Mouse (Mus musculus) hindbrain, embryonic 16.5 days (tissue): Measurements from ENCODE around the gene Lyst. TPM values are rescaled to one million over a fixed set of nuclear protein-coding genes. Genes with fewer than 3 reads are reported as not detected.
"Not testable (repeated sequence)": the region's sequence is repeated elsewhere in the genome, so short reads cannot be mapped to it uniquely, and the experiment has no call there.

Experiments
- ATAC-seq: fragments of 200-750 bp; cut with Nextera tagmentation; 2 replicates; pipeline ENCODE4 v1.8.0; 2017; ENCODE audit warnings: moderate TSS enrichment, moderate library complexity
- H3K27ac ChIP-seq: fragments of 300-500 bp; sonication (generic); 2 replicates; pipeline ENCODE4 v1.5.1; 2014; ENCODE audit warnings: low read depth, mild to moderate bottlenecking, control low read depth, low read length, moderate library complexity
- H3K27me3 ChIP-seq: fragments of 300-500 bp; sonication (generic); replicated peaks from 2 replicates; pipeline ENCODE4 v1.6.1; 2014; ENCODE audit warnings: low read length; ENCODE audit not compliant: control insufficient read depth, insufficient read depth
- H3K36me3 ChIP-seq: fragments of 300-500 bp; sonication (generic); 2 replicates; pipeline ENCODE4 v1.6.1; 2014; ENCODE audit warnings: mild to moderate bottlenecking, low read length, moderate library complexity, mixed read lengths; ENCODE audit not compliant: control insufficient read depth, insufficient read depth
- H3K4me1 ChIP-seq: fragments of 300-500 bp; sonication (generic); 2 replicates; pipeline ENCODE4 v1.6.1; 2014; ENCODE audit warnings: low read depth, low read length; ENCODE audit not compliant: control insufficient read depth, insufficient read depth
- H3K4me2 ChIP-seq: fragments of 300-500 bp; sonication (generic); 2 replicates; pipeline ENCODE4 v1.6.1; 2014; ENCODE audit warnings: mild to moderate bottlenecking, low read length, control low read depth, moderate library complexity
- H3K4me3 ChIP-seq: fragments of 300-500 bp; sonication (generic); 2 replicates; pipeline ENCODE4 v1.5.1; 2014; ENCODE audit warnings: mild to moderate bottlenecking, low read length, control low read depth, moderate library complexity
- H3K9ac ChIP-seq: fragments of 300-500 bp; sonication (generic); 2 replicates; pipeline ENCODE4 v1.6.1; 2014; ENCODE audit warnings: low read depth, mild to moderate bottlenecking, control low read depth, low read length, moderate library complexity
- H3K9me3 ChIP-seq: fragments of 300-500 bp; sonication (generic); 2 replicates; pipeline ENCODE4 v1.6.1; 2014; ENCODE audit warnings: mild to moderate bottlenecking, low read length, moderate library complexity; ENCODE audit not compliant: control insufficient read depth
- WGBS: fragments of 180-500 bp; shearing (Covaris S2); extraction: QIAGEN DNeasy Blood & Tissue Kit; methylation state at CpG from one replicate; pipeline ENCODE4 v1.1.7; 2014; 5-methylcytosine and 5-hydroxymethylcytosine counted together
- polyA plus RNA-seq: library from polyadenylated mRNA; unstranded; fragments of >200 nt; fragmentation: Nextera tagmentation; extraction: Ambion mirVana; gene quantifications from 2 replicates; pipeline ENCODE4 v1.2.1, GENCODE M21; 2015

Gene Lyst
- polyA plus RNA-seq, 1 experiment from 2014 or later, result 4.2 TPM

- Histone ChIP-seq H3K36me3 (peaks cover 4% of the 10 kb centered on the region; the same call in 1 of the 2 replicates), H3K27me3 (no peaks in the 10 kb centered on the region), H3K9ac (no peak overlapping the region), H3K4me3 (no peak overlapping the region), H3K9me3 (no peaks in the 10 kb centered on the region), H3K4me2 (no peak overlapping the region), H3K4me1 (no peaks in the 10 kb centered on the region), H3K27ac (no peak overlapping the region)
- WGBS, result 65% methylated on average over 6 of the region's 6 CpGs
- ATAC-seq, result no peak
Measured at GRCm38 (mm10) chr13:13681642-13682041, 91.4 kb downstream of the Lyst start.

- H3K4me1 ChIP-seq, result no peaks in the 10 kb centered on the region
- no peak for ATAC-seq
- no peak overlapping the region for H3K9ac ChIP-seq
- WGBS, result 87% methylated on average over 5 of the region's 5 CpGs
- H3K4me2 ChIP-seq, result no peak overlapping the region
- H3K27ac ChIP-seq, result no peak overlapping the region
- H3K36me3 ChIP-seq, result 0 out of 2 replicates have a peak, but pooled peaks cover 2% of the 10 kb centered on the region
- no peaks in the 10 kb centered on the region for H3K27me3 ChIP-seq
- no peak overlapping the region for H3K4me3 ChIP-seq
- H3K9me3 ChIP-seq, result no peaks in the 10 kb centered on the region
Measured at GRCm38 (mm10) chr13:13703476-13703875, 113.3 kb downstream of the Lyst start.

GRCm38 (mm10) chr13:13721435-13721834, 131.2 kb downstream of the Lyst start:
- H3K4me1 ChIP-seq, H3K9me3 ChIP-seq, H3K36me3 ChIP-seq, H3K9ac ChIP-seq, H3K4me2 ChIP-seq, H3K27ac ChIP-seq, H3K27me3 ChIP-seq, ATAC-seq, H3K4me3 ChIP-seq: not testable (repeated sequence)
- 93% methylated on average over 16 of the region's 17 CpGs for WGBS

- 85% methylated on average over 3 of the region's 3 CpGs for WGBS
- Histone ChIP-seq H3K9ac (no peak overlapping the region), H3K36me3 (peaks cover 5% of the 10 kb centered on the region), H3K4me2 (no peak overlapping the region), H3K4me1 (no peaks in the 10 kb centered on the region), H3K27ac (no peak overlapping the region), H3K27me3 (no peaks in the 10 kb centered on the region), H3K4me3 (no peak overlapping the region), H3K9me3 (no peaks in the 10 kb centered on the region)
- ATAC-seq, result no peak
Measured at GRCm38 (mm10) chr13:13723293-13723692, 133.1 kb downstream of the Lyst start.

- ATAC-seq, result no peak
- Histone ChIP-seq H3K4me3 (no peak overlapping the region), H3K27me3 (no peaks in the 10 kb centered on the region), H3K9ac (no peak overlapping the region), H3K27ac (no peak overlapping the region), H3K4me1 (no peaks in the 10 kb centered on the region), H3K4me2 (no peak overlapping the region), H3K36me3 (peaks cover 5% of the 10 kb centered on the region), H3K9me3 (no peaks in the 10 kb centered on the region)
Measured at GRCm38 (mm10) chr13:13723786-13724185, 133.6 kb downstream of the Lyst start.

DNA sequence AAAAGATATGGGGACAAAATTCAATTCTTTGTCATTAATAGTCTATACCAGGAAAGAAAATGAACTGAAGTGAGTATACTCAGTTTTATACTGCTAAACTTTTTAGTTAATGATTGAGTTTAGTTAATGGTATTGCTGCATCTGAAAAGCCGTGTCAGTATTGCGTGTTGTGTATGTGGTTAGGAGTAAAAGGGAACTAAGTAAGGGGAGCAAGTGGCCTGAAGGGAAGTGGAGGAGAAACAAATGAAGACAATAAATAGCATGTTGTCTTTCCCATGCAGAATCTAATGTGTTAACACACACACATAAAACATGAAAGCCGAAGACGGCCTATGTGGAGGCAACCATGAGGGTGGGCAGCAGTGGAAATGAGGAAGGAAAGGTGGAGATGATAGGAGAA, 149.0 kb downstream of the Lyst start:
- Histone ChIP-seq H3K4me3 (no peak overlapping the region), H3K36me3 (peaks cover 9% of the 10 kb centered on the region), H3K27ac (no peak overlapping the region), H3K4me2 (no peak overlapping the region), H3K4me1 (no peaks in the 10 kb centered on the region), H3K27me3 (no peaks in the 10 kb centered on the region), H3K9me3 (no peaks in the 10 kb centered on the region), H3K9ac (no peak overlapping the region)
- 92% methylated on average over 4 of the region's 4 CpGs for WGBS
- no peak for ATAC-seq

DNA sequence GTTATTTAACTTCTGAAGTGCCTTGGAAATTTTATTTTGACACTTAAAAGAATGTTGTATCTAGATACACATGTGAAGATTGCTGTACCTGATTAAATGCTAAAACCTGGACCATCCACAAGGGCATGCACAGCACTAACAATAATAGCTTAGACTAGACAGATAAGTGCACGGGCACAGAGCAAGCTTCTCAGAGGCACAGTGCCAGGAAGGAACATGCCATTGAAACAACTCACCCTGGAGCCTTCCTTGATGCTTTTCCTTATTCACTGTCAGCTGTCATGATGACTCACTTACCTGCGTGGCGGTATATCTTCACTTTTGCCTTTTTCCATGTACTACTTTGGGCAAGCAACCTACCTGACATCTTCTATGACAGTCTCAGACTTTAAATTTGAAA, 155.7 kb downstream of the Lyst start:
- peaks cover 16% of the 10 kb centered on the region for H3K36me3 ChIP-seq
- H3K4me2 ChIP-seq, result no peak overlapping the region
- no peaks in the 10 kb centered on the region for H3K27me3 ChIP-seq
- H3K9ac ChIP-seq, result no peak overlapping the region
- no peaks in the 10 kb centered on the region for H3K4me1 ChIP-seq
- H3K9me3 ChIP-seq, result no peaks in the 10 kb centered on the region
- no peak overlapping the region for H3K4me3 ChIP-seq
- H3K27ac ChIP-seq, result no peak overlapping the region
- no peak for ATAC-seq
- WGBS, result 91% methylated on average over 3 of the region's 3 CpGs

DNA sequence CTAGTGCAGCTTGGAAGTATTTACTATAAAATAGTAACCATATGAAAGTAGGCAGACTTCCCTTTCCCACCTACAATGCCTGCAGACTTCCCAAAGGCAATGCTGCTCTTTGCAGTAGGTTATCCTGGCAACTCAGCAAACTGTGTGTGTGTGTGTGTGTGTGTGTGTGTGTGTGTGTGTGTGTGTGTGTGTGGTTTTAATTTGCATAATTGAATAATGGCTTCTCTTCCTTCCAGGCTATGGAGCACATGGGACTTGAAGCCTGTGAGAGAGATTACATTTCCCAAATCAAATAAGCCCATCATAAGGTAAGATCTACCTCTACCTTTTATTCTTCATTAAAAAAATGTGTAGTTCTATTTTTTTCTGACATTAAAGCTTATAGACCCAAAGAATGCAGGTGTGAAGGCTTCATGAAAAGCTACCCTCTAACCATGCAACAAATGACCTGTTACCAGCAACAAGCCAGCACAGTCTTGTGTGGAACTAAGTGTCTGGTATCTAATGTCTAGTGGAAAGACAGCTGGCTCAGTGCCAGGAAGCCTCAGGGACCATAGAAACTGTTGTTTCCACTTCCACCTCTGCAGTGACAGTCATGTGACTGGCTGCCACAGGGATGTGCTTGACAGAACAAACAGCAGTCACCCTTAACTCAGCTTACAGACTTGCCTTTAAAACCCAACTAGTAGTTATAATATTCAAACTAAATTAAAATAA, 185.7 kb downstream of the Lyst start:
- no peak overlapping the region for H3K27ac ChIP-seq
- peaks cover 6% of the 10 kb centered on the region; the same call in 1 of the 2 replicates for H3K36me3 ChIP-seq
- no peaks in the 10 kb centered on the region for H3K27me3 ChIP-seq
- peak; percentile 82 for ATAC-seq
- H3K9ac ChIP-seq, result no peak overlapping the region
- H3K9me3 ChIP-seq, result no peaks in the 10 kb centered on the region
- H3K4me2 ChIP-seq, result no peak overlapping the region
- no peaks in the 10 kb centered on the region; the same call in 1 of the 2 replicates for H3K4me1 ChIP-seq
- H3K4me3 ChIP-seq, result no peak overlapping the region

- Histone ChIP-seq H3K36me3 (peaks cover 6% of the 10 kb centered on the region; the same call in 1 of the 2 replicates), H3K4me2 (no peak overlapping the region), H3K9ac (no peak overlapping the region), H3K27ac (no peak overlapping the region), H3K4me3 (no peak overlapping the region), H3K27me3 (no peaks in the 10 kb centered on the region), H3K4me1 (no peaks in the 10 kb centered on the region; the same call in 1 of the 2 replicates), H3K9me3 (no peaks in the 10 kb centered on the region)
- ATAC-seq, result no peak
- 86% methylated on average over 11 of the region's 11 CpGs for WGBS
Measured at GRCm38 (mm10) chr13:13777052-13777451, 186.9 kb downstream of the Lyst start.
